Mouse (Mus musculus) spleen, adult 2 months (tissue): ENCODE results near the gene G3bp1.

Experiments used
- CTCF ChIP-seq: fragments of 200-500 bp; IDR thresholded peaks from 2 replicates; pipeline ENCODE4 v1.5.1; 2011; ENCODE audit warnings: mild to moderate bottlenecking, inconsistent platforms; ENCODE audit not compliant: insufficient read depth, insufficient read length, insufficient replicate concordance; ENCODE audit errors: extremely low read depth
- POLR2A ChIP-seq: fragments of 200-500 bp; IDR thresholded peaks from 2 replicates; pipeline ENCODE4 v1.6.1; 2011; ENCODE audit warnings: low read depth, low read length, inconsistent platforms

- TF ChIP-seq POLR2A (no peak), CTCF (no peak)
Measured at GRCm38 (mm10) chr11:55533378-55533777, 63.9 kb downstream of the G3bp1 start.
